Mouse (Mus musculus) kidney, postnatal 0 days (tissue): Measurements from ENCODE around the gene Rassf10. TPM values are rescaled to one million over a fixed set of nuclear protein-coding genes. Genes with fewer than 3 reads are reported as not detected.

Source experiments
- ATAC-seq: fragments of 200-750 bp; cut with Nextera tagmentation; replicated peaks from 2 replicates; pipeline ENCODE4 v1.8.0; 2017; ENCODE audit warnings: low read depth, moderate number of reproducible peaks, moderate TSS enrichment, moderate library complexity; ENCODE audit not compliant: low FRiP score
- DNase-seq: peaks from one replicate; pipeline ENCODE4 v3.0.0-alpha.2; 2016; ENCODE audit warnings: low spot score
- H3K27ac ChIP-seq: fragments of 300-500 bp; sonication (generic); 2 replicates; pipeline ENCODE4 v1.5.1; 2014; ENCODE audit warnings: mild to moderate bottlenecking
- H3K27me3 ChIP-seq: fragments of 300-500 bp; sonication (generic); 2 replicates; pipeline ENCODE4 v1.6.1; 2014; ENCODE audit warnings: low read length, mixed read lengths; ENCODE audit not compliant: insufficient read depth
- H3K36me3 ChIP-seq: fragments of 300-500 bp; sonication (generic); 2 replicates; pipeline ENCODE4 v1.6.1; 2014; ENCODE audit warnings: low read length, mixed read lengths; ENCODE audit not compliant: insufficient read depth
- H3K4me1 ChIP-seq: fragments of 300-500 bp; sonication (generic); replicated peaks from 2 replicates; pipeline ENCODE4 v1.6.1; 2014; ENCODE audit warnings: antibody characterized with exemption, low read length, mixed read lengths; ENCODE audit not compliant: insufficient read depth
- H3K4me2 ChIP-seq: fragments of 300-500 bp; sonication (generic); 2 replicates; pipeline ENCODE4 v1.6.1; 2014; ENCODE audit warnings: mild to moderate bottlenecking, low read length, moderate library complexity, mixed read lengths
- H3K4me3 ChIP-seq: fragments of 300-500 bp; sonication (generic); replicated peaks from 2 replicates; pipeline ENCODE4 v1.5.1; 2014; ENCODE audit warnings: low read depth, low read length
- H3K9ac ChIP-seq: fragments of 300-500 bp; sonication (generic); 2 replicates; pipeline ENCODE4 v1.6.1; 2014; ENCODE audit warnings: low read depth, low read length
- H3K9me3 ChIP-seq: fragments of 300-500 bp; sonication (generic); replicated peaks from 2 replicates; pipeline ENCODE4 v1.6.1; 2016; ENCODE audit warnings: low read length, inconsistent platforms, mixed read lengths
- CTCF ChIP-seq: IDR thresholded peaks from 2 replicates; pipeline ENCODE4 v1.5.1; 2016; ENCODE audit warnings: antibody characterized with exemption, low read depth, mild to moderate bottlenecking, moderate library complexity
- WGBS: fragments of 180-500 bp; shearing (Covaris S2); extraction: QIAGEN DNeasy Blood & Tissue Kit; methylation state at CpG from one replicate; pipeline ENCODE4 v1.1.7; 2014; 5-methylcytosine and 5-hydroxymethylcytosine counted together
- polyA plus RNA-seq: library from polyadenylated mRNA; unstranded; fragments of >200 nt; fragmentation: Nextera tagmentation; extraction: Ambion mirVana; gene quantifications from 2 replicates; pipeline ENCODE4 v1.2.1, GENCODE M21; 2015

The Rassf10 gene
- polyA plus RNA-seq, 1 experiment from 2014 or later: 20.8 TPM

DNA sequence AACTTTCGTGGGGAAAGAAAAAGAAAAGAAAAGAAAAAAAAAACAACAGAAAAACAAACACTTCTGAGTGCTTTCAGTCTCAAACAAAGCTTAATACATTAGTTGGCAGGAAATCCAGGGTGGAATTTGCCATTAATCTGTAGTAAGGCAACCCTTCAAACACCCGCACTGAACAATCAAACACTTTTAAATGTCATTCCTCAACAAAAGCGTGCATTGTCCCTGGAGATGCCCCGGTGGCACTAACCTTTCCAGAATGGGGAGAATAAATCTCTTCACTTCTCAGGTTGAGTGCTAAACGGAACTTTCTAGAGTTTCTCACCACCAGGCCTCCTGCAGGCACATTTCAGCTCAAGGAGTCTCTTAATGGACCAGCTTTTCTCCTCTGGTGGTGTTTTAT lies 29.6 kb downstream of the Rassf10 start:
- Histone ChIP-seq H3K4me1 (no peaks in the 10 kb centered on the region), H3K9ac (no peak overlapping the region), H3K36me3 (no peaks in the 10 kb centered on the region), H3K4me2 (no peak overlapping the region), H3K4me3 (no peak overlapping the region), H3K9me3 (no peaks in the 10 kb centered on the region), H3K27me3 (no peaks in the 10 kb centered on the region), H3K27ac (no peak overlapping the region)
- DNase-seq (peak; percentile 18), ATAC-seq (no peak)
- no peak for TF ChIP-seq CTCF
- 32% methylated on average over 5 of the region's 5 CpGs for WGBS

DNA sequence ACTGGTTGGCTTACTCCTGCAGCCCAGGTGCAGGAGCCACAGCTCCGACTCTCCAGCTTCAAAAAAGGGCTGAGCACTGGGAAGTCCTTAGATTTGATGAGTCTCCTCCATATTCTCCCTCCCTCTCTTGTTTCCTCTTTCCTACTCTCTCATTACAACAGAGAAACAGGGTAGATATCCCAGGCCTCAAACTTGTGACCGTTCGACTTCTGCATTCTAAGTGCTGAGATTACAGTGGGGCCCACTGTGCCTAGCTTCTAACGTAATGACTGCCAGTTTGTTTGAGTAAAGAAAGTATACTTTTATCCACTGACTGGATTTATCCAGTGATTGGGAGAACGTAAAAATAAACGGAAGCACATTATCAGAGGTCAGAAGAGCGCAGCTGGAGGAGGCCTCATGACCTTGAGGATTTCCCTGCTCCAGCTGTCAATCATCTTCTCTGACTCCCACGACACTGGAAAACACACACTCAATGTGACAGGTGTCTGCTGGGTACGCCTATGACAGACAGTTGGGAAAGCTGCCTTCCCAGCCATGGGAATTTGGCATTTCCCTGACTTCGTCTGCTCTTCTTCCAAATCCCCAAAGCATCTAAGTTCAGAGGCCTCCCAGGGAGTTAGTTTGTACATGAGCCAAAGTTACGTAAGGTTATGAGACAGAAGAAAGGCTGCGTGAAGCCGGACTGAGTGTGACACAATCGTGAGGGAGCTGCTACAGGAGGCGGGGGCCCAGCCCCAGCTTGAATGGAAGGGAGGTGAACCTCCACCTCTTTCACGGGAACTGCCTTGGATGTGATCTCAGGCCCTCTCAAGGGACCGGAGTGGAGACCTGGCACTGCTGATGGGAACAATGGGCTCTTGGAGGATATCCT lies 31.2 kb downstream of the Rassf10 start:
- H3K36me3 ChIP-seq: no peaks in the 10 kb centered on the region
- no peak for ATAC-seq
- DNase-seq: no peak
- H3K27ac ChIP-seq: no peak overlapping the region
- no peaks in the 10 kb centered on the region for H3K4me1 ChIP-seq
- no peak overlapping the region for H3K9ac ChIP-seq
- no peaks in the 10 kb centered on the region for H3K27me3 ChIP-seq
- H3K9me3 ChIP-seq: no peaks in the 10 kb centered on the region
- TF ChIP-seq CTCF: no peak
- H3K4me3 ChIP-seq: no peak overlapping the region
- H3K4me2 ChIP-seq: no peak overlapping the region
- 52% methylated on average over 17 of the region's 17 CpGs for WGBS

DNA sequence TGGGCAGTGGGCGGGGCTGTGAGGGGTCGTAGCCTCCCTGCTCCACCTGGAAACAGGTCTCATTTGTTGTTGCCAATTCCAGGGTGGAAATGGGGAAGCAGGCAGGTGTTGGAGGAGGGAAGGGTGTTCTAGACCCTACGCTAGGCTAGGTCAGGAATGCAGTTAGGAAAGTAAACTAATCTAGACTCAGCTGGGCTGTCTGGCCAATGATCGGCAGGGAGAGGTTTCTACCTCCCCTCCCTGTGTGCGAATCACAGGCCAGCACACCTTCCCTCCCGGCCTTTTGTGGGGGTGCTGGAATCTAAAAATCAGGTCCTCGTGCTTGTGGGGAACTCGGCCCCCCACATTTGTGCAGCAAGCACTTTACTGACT lies 31.8 kb downstream of the Rassf10 start:
- H3K9me3 ChIP-seq: no peaks in the 10 kb centered on the region
- no peaks in the 10 kb centered on the region for H3K36me3 ChIP-seq
- no peak for ATAC-seq
- TF ChIP-seq CTCF: no peak
- no peak overlapping the region for H3K4me2 ChIP-seq
- H3K27ac ChIP-seq: no peak overlapping the region
- no peak for DNase-seq
- H3K27me3 ChIP-seq: no peaks in the 10 kb centered on the region
- no peak overlapping the region for H3K9ac ChIP-seq
- no peaks in the 10 kb centered on the region for H3K4me1 ChIP-seq
- H3K4me3 ChIP-seq: no peak overlapping the region
- 56% methylated on average over 8 of the region's 8 CpGs for WGBS

DNA sequence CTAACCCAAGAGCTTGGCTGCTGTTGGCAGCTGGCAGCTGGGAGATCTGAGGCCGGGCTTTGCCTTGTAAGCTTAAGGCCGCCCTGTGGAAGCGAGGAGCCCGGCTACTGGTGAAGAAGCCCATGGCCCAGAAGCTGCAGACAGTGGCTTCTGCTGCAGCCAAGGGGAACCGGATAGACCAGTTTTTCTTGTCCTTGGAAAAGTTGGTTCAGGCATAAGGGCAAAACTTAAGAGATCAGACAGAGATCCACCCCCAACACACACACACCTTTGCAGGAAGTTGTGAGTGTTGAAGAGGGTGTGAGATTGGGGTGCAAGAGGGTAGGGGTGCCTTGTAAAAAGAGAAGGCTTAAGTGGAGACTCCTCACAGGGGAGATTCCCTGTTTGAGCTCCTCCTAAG lies 39.2 kb downstream of the Rassf10 start:
- Histone ChIP-seq H3K4me1 (no peaks in the 10 kb centered on the region), H3K9me3 (no peaks in the 10 kb centered on the region), H3K4me3 (no peak overlapping the region), H3K27me3 (no peaks in the 10 kb centered on the region), H3K4me2 (no peak overlapping the region), H3K27ac (no peak overlapping the region), H3K9ac (no peak overlapping the region), H3K36me3 (no peaks in the 10 kb centered on the region)
- TF ChIP-seq CTCF: no peak
- 79% methylated on average over 5 of the region's 5 CpGs for WGBS
- DNase-seq: no peak
- ATAC-seq: no peak

DNA sequence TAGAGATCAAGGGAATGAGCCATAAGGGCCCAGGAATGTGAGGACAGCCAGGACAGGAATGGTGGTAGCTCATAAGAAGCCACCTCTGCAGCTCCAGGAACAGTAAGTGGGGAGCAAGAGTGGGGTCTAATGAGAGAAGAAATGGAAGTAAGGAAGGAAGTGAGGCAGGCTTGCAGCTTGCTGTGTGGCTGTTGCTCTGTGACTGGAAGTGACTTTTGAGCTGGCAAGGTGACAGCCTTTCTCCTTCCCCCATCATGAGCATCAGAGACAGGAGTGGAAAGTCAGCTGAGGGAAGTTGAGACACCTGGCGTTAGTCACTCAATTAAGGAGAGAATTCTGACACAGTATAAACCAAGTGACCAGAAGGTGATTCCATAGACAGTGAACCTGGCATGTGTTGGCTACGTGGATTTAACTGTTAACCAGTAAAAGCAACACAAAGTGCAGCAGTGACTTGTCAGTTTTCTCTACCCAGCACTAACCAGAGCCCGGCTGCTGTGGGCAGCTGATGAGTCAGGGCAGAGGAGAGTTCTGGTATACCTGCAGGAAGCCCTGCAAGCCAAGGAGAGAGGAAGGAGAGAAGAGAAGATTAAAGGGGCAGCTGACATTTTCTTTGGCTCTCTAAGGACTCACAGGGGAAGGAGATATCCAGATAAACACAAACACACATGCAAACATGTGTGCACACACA lies 49.9 kb downstream of the Rassf10 start:
- ATAC-seq: no peak
- WGBS: 81% methylated on average over 3 of the region's 3 CpGs
- H3K4me3 ChIP-seq: no peak overlapping the region

DNA sequence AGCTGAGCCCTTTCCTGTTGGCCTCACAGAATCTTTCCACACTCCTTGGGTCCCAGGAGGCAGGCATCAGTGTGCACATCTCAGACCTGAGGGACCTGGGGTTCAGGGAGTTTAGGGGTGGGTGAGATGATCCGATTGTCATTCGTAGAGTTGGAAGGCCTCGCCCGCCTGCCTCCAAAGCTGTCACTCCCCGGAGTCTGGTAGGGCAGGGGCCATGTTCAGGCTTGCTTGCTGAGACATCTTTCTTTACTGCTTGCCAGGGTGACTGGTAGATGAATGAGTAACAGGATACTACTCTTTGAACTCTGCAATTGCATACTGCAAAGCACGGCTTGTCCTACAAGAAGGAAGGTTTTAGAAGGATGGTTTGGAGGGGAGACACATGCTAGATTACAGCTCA lies 52.0 kb downstream of the Rassf10 start:
- Histone ChIP-seq H3K27me3 (no peaks in the 10 kb centered on the region), H3K27ac (peak overlapping the region; percentile 72; the same call in 1 of the 2 replicates), H3K9me3 (no peaks in the 10 kb centered on the region), H3K9ac (no peak overlapping the region), H3K4me1 (no peaks in the 10 kb centered on the region), H3K4me3 (no peak overlapping the region), H3K36me3 (no peaks in the 10 kb centered on the region), H3K4me2 (no peak overlapping the region)
- TF ChIP-seq CTCF: no peak
- WGBS: 69% methylated on average over 6 of the region's 6 CpGs
- peak; percentile 8 for DNase-seq
- ATAC-seq: 0 out of 2 replicates have a peak, but pooled peaks have one; percentile 57

More for the DNA sequence above, 49.9 kb downstream of the Rassf10 start:
- no peak for TF ChIP-seq CTCF
- no peaks in the 10 kb centered on the region for H3K27me3 ChIP-seq
- H3K9ac ChIP-seq: no peak overlapping the region
- H3K27ac ChIP-seq: no peak overlapping the region
- no peaks in the 10 kb centered on the region for H3K9me3 ChIP-seq
- no peak overlapping the region for H3K4me2 ChIP-seq
- H3K36me3 ChIP-seq: no peaks in the 10 kb centered on the region
- no peak for DNase-seq
- H3K4me1 ChIP-seq: no peaks in the 10 kb centered on the region
